Mouse (Mus musculus) CH12.LX (cell line): Measurements from ENCODE around the gene Cacna1s. TPM values are rescaled to one million over a fixed set of nuclear protein-coding genes. Genes with fewer than 3 reads are reported as not detected.

Experiments used
- DNase-seq: peaks from one replicate; pipeline ENCODE4 v3.0.0-alpha.2; 2013; ENCODE audit errors: extremely low read depth
- H3K27ac ChIP-seq: 2 replicates; pipeline ENCODE4 v1.5.1; 2012; ENCODE audit warnings: low read depth, mild to moderate bottlenecking, control low read depth, moderate library complexity; ENCODE audit not compliant: insufficient read depth
- H3K27me3 ChIP-seq: replicated peaks from 2 replicates; pipeline ENCODE3; 2012; ENCODE audit warnings: inconsistent platforms
- H3K36me3 ChIP-seq, 2 experiments: replicated peaks in 1 of 2; 2 replicates each; pipeline versions ENCODE3 to v1.6.1; 2012; ENCODE audit warnings: inconsistent platforms in 1 of 2, low read length in 1 of 2, mild to moderate bottlenecking in 1 of 2, mixed read lengths in 1 of 2, moderate library complexity in 1 of 2; ENCODE audit not compliant: control insufficient read depth in 1 of 2, insufficient read depth in 1 of 2
- H3K4me1 ChIP-seq, 2 experiments: 2 replicates each; pipeline ENCODE4 v1.6.1; 2012; ENCODE audit warnings: inconsistent platforms in 1 of 2, moderate library complexity in 1 of 2; ENCODE audit not compliant: insufficient read depth in 2 of 2, control insufficient read depth in 1 of 2
- H3K4me2 ChIP-seq: 2 replicates; pipeline ENCODE4 v1.6.1; 2012; ENCODE audit warnings: low read depth, mild to moderate bottlenecking, control low read depth; ENCODE audit not compliant: poor library complexity, insufficient read depth, severe bottlenecking
- H3K4me3 ChIP-seq, 3 experiments: fragments of 150-350 bp in 1 of 3; sonication (generic) in 1 of 3; replicated peaks in 1 of 3; 2 replicates each; pipeline versions ENCODE3 to v1.5.1; 2011 to 2012; ENCODE audit warnings: low read depth in 2 of 3, low read length in 2 of 3, mild to moderate bottlenecking in 2 of 3, moderate library complexity in 2 of 3, control low read depth in 1 of 3, improper control_type of control experiment in 1 of 3, inconsistent platforms in 1 of 3, mixed read lengths in 1 of 3; ENCODE audit not compliant: poor library complexity in 1 of 3
- H3K79me2 ChIP-seq: replicated peaks from 2 replicates; pipeline ENCODE4 v1.6.1; 2012; ENCODE audit warnings: mild to moderate bottlenecking, moderate library complexity; ENCODE audit not compliant: control insufficient read depth, poor library complexity, insufficient read depth, severe bottlenecking; ENCODE audit errors: extremely low read depth
- H3K9ac ChIP-seq: 2 replicates; pipeline ENCODE4 v1.6.1; 2012; ENCODE audit warnings: low read depth, mild to moderate bottlenecking, control low read depth, moderate library complexity; ENCODE audit not compliant: insufficient read depth
- H3K9me3 ChIP-seq: replicated peaks from 2 replicates; pipeline ENCODE3; 2012; ENCODE audit warnings: low read length, inconsistent platforms, mixed read lengths
- BHLHE40 ChIP-seq: IDR thresholded peaks from 2 replicates; pipeline ENCODE4 v1.6.1; 2011; ENCODE audit warnings: mild to moderate bottlenecking, low read depth, low read length, improper control_type of control experiment
- CHD1 ChIP-seq: IDR thresholded peaks from 2 replicates; pipeline ENCODE4 v1.6.1; 2012; ENCODE audit warnings: low read depth, low read length, improper control_type of control experiment, inconsistent platforms
- CHD2 ChIP-seq: IDR thresholded peaks from 2 replicates; pipeline ENCODE4 v1.6.1; 2011; ENCODE audit warnings: low read length, improper control_type of control experiment
- CTCF ChIP-seq, 2 experiments: IDR thresholded peaks in 1 of 2; conservative IDR thresholded peaks in 1 of 2; 2 replicates each; pipeline ENCODE4 v1.5.1; 2011 to 2012; ENCODE audit warnings: low read depth in 2 of 2, low read length in 2 of 2, improper control_type of control experiment in 1 of 2, inconsistent platforms in 1 of 2, mild to moderate bottlenecking in 1 of 2, moderate library complexity in 1 of 2
- E2F4 ChIP-seq: IDR thresholded peaks from 2 replicates; pipeline ENCODE4 v1.6.1; 2011; ENCODE audit warnings: low read depth, low read length, improper control_type of control experiment; ENCODE audit not compliant: insufficient replicate concordance
- ELF1 ChIP-seq: IDR thresholded peaks from 2 replicates; pipeline ENCODE4 v1.6.1; 2014; ENCODE audit warnings: low read depth, mild to moderate bottlenecking, inconsistent platforms, low read length, improper control_type of control experiment
- ETS1 ChIP-seq: conservative IDR thresholded peaks from 2 replicates; pipeline ENCODE4 v1.6.1; 2012; ENCODE audit warnings: low read depth, mild to moderate bottlenecking, inconsistent platforms, low read length, improper control_type of control experiment, moderate library complexity
- GABPA ChIP-seq: IDR thresholded peaks from 2 replicates; pipeline ENCODE4 v1.6.1; 2012; ENCODE audit warnings: low read depth, low read length, improper control_type of control experiment, inconsistent platforms; ENCODE audit not compliant: insufficient replicate concordance
- HCFC1 ChIP-seq: IDR thresholded peaks from 2 replicates; pipeline ENCODE4 v1.6.1; 2012; ENCODE audit warnings: low read depth, mild to moderate bottlenecking, inconsistent platforms, low read length, improper control_type of control experiment
- JUN ChIP-seq: IDR thresholded peaks from 2 replicates; pipeline ENCODE4 v1.6.1; 2011; ENCODE audit warnings: low read depth, mild to moderate bottlenecking, low read length, improper control_type of control experiment, moderate library complexity; ENCODE audit not compliant: insufficient read depth
- JUND ChIP-seq: conservative IDR thresholded peaks from 2 replicates; pipeline ENCODE4 v1.6.1; 2011; ENCODE audit warnings: low read depth, low read length, improper control_type of control experiment
- KAT2A ChIP-seq: IDR thresholded peaks from 2 replicates; pipeline ENCODE4 v1.6.1; 2012; ENCODE audit warnings: low read length, improper control_type of control experiment, inconsistent platforms; ENCODE audit not compliant: insufficient replicate concordance
- MAFK ChIP-seq: IDR thresholded peaks from 2 replicates; pipeline ENCODE4 v1.6.1; 2011; ENCODE audit warnings: low read length, improper control_type of control experiment; ENCODE audit not compliant: insufficient replicate concordance
- MAX ChIP-seq: IDR thresholded peaks from 2 replicates; pipeline ENCODE4 v1.6.1; 2011; ENCODE audit warnings: low read length, improper control_type of control experiment
- MEF2A ChIP-seq: IDR thresholded peaks from 2 replicates; pipeline ENCODE4 v1.6.1; 2014; ENCODE audit warnings: low read depth, mild to moderate bottlenecking, inconsistent platforms, low read length, improper control_type of control experiment, borderline replicate concordance
- MXI1 ChIP-seq: IDR thresholded peaks from 2 replicates; pipeline ENCODE4 v1.6.1; 2011; ENCODE audit warnings: mild to moderate bottlenecking, low read depth, low read length, improper control_type of control experiment
- NELFE ChIP-seq: IDR thresholded peaks from 2 replicates; pipeline ENCODE4 v1.6.1; 2011; ENCODE audit warnings: low read depth, low read length, improper control_type of control experiment
- PAX5 ChIP-seq: IDR thresholded peaks from 2 replicates; pipeline ENCODE4 v1.6.1; 2012; ENCODE audit warnings: low read length, inconsistent platforms, mixed read lengths
- POLR2A ChIP-seq: IDR thresholded peaks from 2 replicates; pipeline ENCODE4 v1.6.1; 2011; ENCODE audit warnings: low read depth, mild to moderate bottlenecking, improper control_type of control experiment, low read length
- RAD21 ChIP-seq: IDR thresholded peaks from 2 replicates; pipeline ENCODE4 v1.6.1; 2011; ENCODE audit warnings: low read depth, mild to moderate bottlenecking, low read length, improper control_type of control experiment, moderate library complexity
- SMC3 ChIP-seq: IDR thresholded peaks from 2 replicates; pipeline ENCODE4 v1.6.1; 2011; ENCODE audit warnings: low read depth, low read length, improper control_type of control experiment
- TBP ChIP-seq: conservative IDR thresholded peaks from 2 replicates; pipeline ENCODE4 v1.6.1; 2011; ENCODE audit warnings: low read depth, low read length, improper control_type of control experiment
- TCF12 ChIP-seq: IDR thresholded peaks from 2 replicates; pipeline ENCODE4 v1.6.1; 2014; ENCODE audit warnings: low read depth, mild to moderate bottlenecking, inconsistent platforms, low read length, improper control_type of control experiment
- USF1 ChIP-seq: IDR thresholded peaks from 2 replicates; pipeline ENCODE4 v1.6.1; 2014; ENCODE audit warnings: low read depth, mild to moderate bottlenecking, inconsistent platforms, low read length, improper control_type of control experiment
- ZMIZ1 ChIP-seq: IDR thresholded peaks from 2 replicates; pipeline ENCODE4 v1.6.1; 2012; ENCODE audit warnings: low read depth, mild to moderate bottlenecking, inconsistent platforms, low read length, improper control_type of control experiment
- dilution Hi-C: fragments of 300-500 bp; cut with MboI; formaldehyde crosslinking; loops from 2 replicates; pipeline ENCODE4 v1.14.3; 2020; ENCODE audit warnings: low sequenced_read_pairs; ENCODE audit not compliant: extremely low pct_unique_long_range_greater_than_20kb, extremely low pct_ligation_motif_present
- in situ Hi-C: fragments of 300-500 bp; cut with MboI; formaldehyde crosslinking; loops from 3 replicates; pipeline ENCODE4 v1.14.3; 2019; ENCODE audit warnings: low sequenced_read_pairs, low pct_ligation_motif_present, low pct_unique_long_range_greater_than_20kb, mixed read lengths
- polyA plus RNA-seq: library from polyadenylated mRNA; unstranded; fragments of >175 nt; gene quantifications from 2 replicates; pipeline ENCODE4 v1.2.1, GENCODE M21; 2012; ENCODE audit warnings: low read depth; ENCODE audit not compliant: insufficient read length
- total RNA-seq, 2 experiments: library from RNA; depleted of rRNA; stranded (reverse); fragments of 300-350 nt in 1 of 2; fragments of >200 nt in 1 of 2; gene quantifications; 2 replicates each; pipeline ENCODE4 v1.2.3; 2012 to 2014

Gene Cacna1s
- total and polyA plus RNA-seq, 3 experiments: 33.9 to 90.0 (median 61.7) TPM

GRCm38 (mm10) chr1:136063991-136064390 is 11.4 kb downstream of the Cacna1s start:
- Histone ChIP-seq H3K4me3 (no peak overlapping the region), H3K36me3 (no peaks in the 10 kb centered on the region), H3K9ac (no peak overlapping the region), H3K79me2 (no peaks in the 10 kb centered on the region), H3K4me2 (no peak overlapping the region), H3K4me1 (peaks cover 6 to 17% of the 10 kb centered on the region in 2 experiments; a peak in 2 of 4 replicates), H3K27me3 (peaks cover 34% of the 10 kb centered on the region), H3K27ac (no peak overlapping the region), H3K9me3 (no peaks in the 10 kb centered on the region)
- in situ Hi-C loops (no loop called here), dilution Hi-C loops (no loop called here)
- no peak for TF ChIP-seq TBP
- no peak for TF ChIP-seq HCFC1
- TF ChIP-seq PAX5: no peak
- TF ChIP-seq MEF2A: no peak
- TF ChIP-seq JUND: no peak
- no peak for TF ChIP-seq CTCF (conservative IDR thresholded peaks at IDR 0.05 in 1 of 2, IDR thresholded peaks at IDR 0.05 in 1 of 2; ENCODE audit: low read depth in 2 of 2, low read length in 2 of 2)
- no peak for TF ChIP-seq CHD2
- no peak for TF ChIP-seq KAT2A
- TF ChIP-seq GABPA: no peak
- no peak for TF ChIP-seq TCF12
- no peak for TF ChIP-seq JUN
- no peak for DNase-seq

GRCm38 (mm10) chr1:136066621-136067020 is 14.1 kb downstream of the Cacna1s start:
- H3K9me3 ChIP-seq: no peaks in the 10 kb centered on the region
- no peak for TF ChIP-seq ZMIZ1
- no peak for TF ChIP-seq RAD21
- no peak for TF ChIP-seq MXI1
- TF ChIP-seq ELF1: no peak
- TF ChIP-seq NELFE: no peak
- no peak for TF ChIP-seq E2F4
- TF ChIP-seq ETS1: no peak
- TF ChIP-seq USF1: no peak
- no peak for TF ChIP-seq POLR2A
- TF ChIP-seq KAT2A: no peak
- TF ChIP-seq SMC3: no peak
- no peak for TF ChIP-seq MAX
- TF ChIP-seq TCF12: no peak
- TF ChIP-seq BHLHE40: no peak
- TF ChIP-seq CHD1: no peak
- no peak for TF ChIP-seq MEF2A
- no peak for TF ChIP-seq MAFK
- TF ChIP-seq, all 38 proteins: peak for 0
- no peak overlapping the region for H3K27ac ChIP-seq
- no peak overlapping the region for H3K4me3 ChIP-seq
- dilution Hi-C loops: no loop called here
- H3K36me3 ChIP-seq: no peaks in the 10 kb centered on the region
- no peak overlapping the region for H3K9ac ChIP-seq
- DNase-seq: no peak
- H3K79me2 ChIP-seq: no peaks in the 10 kb centered on the region
- peaks cover 37% of the 10 kb centered on the region for H3K27me3 ChIP-seq
- peaks cover 6 to 17% of the 10 kb centered on the region in 2 experiments; a peak in 2 of 4 replicates for H3K4me1 ChIP-seq
- in situ Hi-C loops: no loop called here
- no peak overlapping the region for H3K4me2 ChIP-seq
